Mouse (Mus musculus): ENCODE measurements around the gene Dmkn. TPM values are rescaled to one million over a fixed set of nuclear protein-coding genes. Genes with fewer than 3 reads are reported as not detected.
A peak's percentile ranks its signal among the peaks of the same experiment; 100 is the strongest.

Dmkn gene
- polyA plus RNA-seq, 1 experiment from 2014 or later: 28.2 TPM

DNA sequence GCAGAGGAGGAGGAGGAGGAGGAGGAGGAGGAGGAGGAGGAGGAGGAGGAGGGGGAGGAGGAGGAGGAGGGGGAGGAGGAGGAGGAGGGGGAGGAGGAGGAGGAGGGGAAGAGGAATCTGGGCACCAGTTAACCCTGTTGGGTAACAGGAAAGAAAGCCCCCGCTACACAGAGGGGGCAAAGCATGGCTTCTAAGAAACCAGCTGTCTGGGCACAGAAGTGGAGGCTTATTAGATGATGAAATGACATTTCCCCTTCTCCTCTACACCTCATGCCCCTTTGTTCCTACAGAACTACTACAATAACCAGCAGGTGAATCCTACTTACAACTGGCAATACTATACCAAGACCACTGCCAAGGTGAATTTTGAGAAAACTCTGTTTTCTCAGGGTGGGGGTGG lies 14.4 kb downstream of the Dmkn start:
- no peak for ATAC-seq
- no peaks in the 10 kb centered on the region for H3K27me3 ChIP-seq (replicated peaks; ENCODE audit: control insufficient read depth, insufficient read depth, low read length)
- H3K4me3 ChIP-seq (ENCODE audit: low read depth, low read length): no peak overlapping the region
- no peaks in the 10 kb centered on the region for H3K9me3 ChIP-seq (ENCODE audit: control insufficient read depth)
- H3K4me1 ChIP-seq (replicated peaks; ENCODE audit: control insufficient read depth, insufficient read depth, low read length): no peaks in the 10 kb centered on the region
- no peaks in the 10 kb centered on the region for H3K36me3 ChIP-seq (ENCODE audit: control insufficient read depth, insufficient read depth)
- 79% methylated on average over 1 of the region's 1 CpGs for WGBS
- H3K9ac ChIP-seq (ENCODE audit: low read depth, low read length): no peak overlapping the region
- no peak for TF ChIP-seq CTCF (IDR thresholded peaks at IDR 0.05; ENCODE audit: low read depth)
- H3K27ac ChIP-seq (ENCODE audit: low read depth, low read length): no peak overlapping the region
- no peak overlapping the region for H3K4me2 ChIP-seq (replicated peaks; ENCODE audit: low read depth)

DNA sequence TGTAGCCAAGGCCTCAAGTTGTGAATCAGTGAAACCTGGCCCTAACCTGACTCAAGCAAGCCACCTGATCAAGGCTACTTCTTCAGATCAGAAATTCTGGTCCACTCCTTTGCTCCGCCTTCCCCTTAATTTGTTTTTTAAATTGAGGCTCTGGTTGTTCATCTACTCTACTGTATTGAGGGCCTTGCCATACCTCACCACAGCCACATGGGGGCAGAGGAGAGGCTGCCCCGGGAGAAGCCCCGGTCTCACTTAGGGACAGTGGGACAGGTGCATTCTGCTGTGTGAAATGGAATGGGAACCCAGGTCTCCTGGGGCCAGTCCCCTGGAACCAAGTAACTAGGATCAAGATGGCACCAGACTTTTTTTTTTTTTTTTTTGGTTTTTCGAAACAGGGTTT lies 18.2 kb downstream of the Dmkn start:
- no peaks in the 10 kb centered on the region for H3K9me3 ChIP-seq (ENCODE audit: control insufficient read depth)
- H3K27me3 ChIP-seq (replicated peaks; ENCODE audit: control insufficient read depth, insufficient read depth, low read length): no peaks in the 10 kb centered on the region
- H3K9ac ChIP-seq (ENCODE audit: low read depth, low read length): no peak overlapping the region
- H3K4me1 ChIP-seq (replicated peaks; ENCODE audit: control insufficient read depth, insufficient read depth, low read length): 0 out of 2 replicates have a peak, but pooled peaks cover 5% of the 10 kb centered on the region
- H3K27ac ChIP-seq (ENCODE audit: low read depth, low read length): no peak overlapping the region
- peak; percentile 75 for TF ChIP-seq CTCF (IDR thresholded peaks at IDR 0.05; ENCODE audit: low read depth)
- 69% methylated on average over 4 of the region's 4 CpGs for WGBS
- no peak overlapping the region for H3K4me3 ChIP-seq (ENCODE audit: low read depth, low read length)
- ATAC-seq: no peak
- no peak overlapping the region for H3K4me2 ChIP-seq (replicated peaks; ENCODE audit: low read depth)
- H3K36me3 ChIP-seq (ENCODE audit: control insufficient read depth, insufficient read depth): no peaks in the 10 kb centered on the region

DNA sequence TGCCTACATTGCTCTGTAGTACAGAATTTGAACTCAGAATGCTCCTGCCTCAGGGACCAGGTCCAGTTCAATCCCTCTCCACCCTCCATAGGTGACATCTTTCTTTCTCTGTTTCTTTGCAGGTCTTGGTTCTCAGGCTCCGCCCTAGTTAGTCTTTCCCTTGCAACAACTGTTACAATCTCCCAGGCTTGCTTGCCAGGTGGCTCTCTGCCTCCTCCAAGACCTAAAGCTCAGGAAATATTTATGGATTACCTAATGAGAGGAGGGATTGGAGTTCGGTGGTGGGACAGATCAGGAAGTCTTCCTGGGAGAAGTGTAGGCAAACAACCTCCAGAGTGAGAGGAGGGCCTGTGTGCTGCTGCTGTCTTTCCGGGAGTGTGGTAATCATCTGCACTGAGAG lies 19.1 kb downstream of the Dmkn start:
- Histone ChIP-seq H3K4me1 (replicated peaks; ENCODE audit: control insufficient read depth, insufficient read depth, low read length) (0 out of 2 replicates have a peak, but pooled peaks cover 5% of the 10 kb centered on the region), H3K4me2 (replicated peaks; ENCODE audit: low read depth) (no peak overlapping the region), H3K9me3 (ENCODE audit: control insufficient read depth) (no peaks in the 10 kb centered on the region), H3K4me3 (ENCODE audit: low read depth, low read length) (no peak overlapping the region), H3K27me3 (replicated peaks; ENCODE audit: control insufficient read depth, insufficient read depth, low read length) (no peaks in the 10 kb centered on the region), H3K27ac (ENCODE audit: low read depth, low read length) (no peak overlapping the region), H3K36me3 (ENCODE audit: control insufficient read depth, insufficient read depth) (no peaks in the 10 kb centered on the region), H3K9ac (ENCODE audit: low read depth, low read length) (no peak overlapping the region)
- WGBS: 58% methylated on average over 3 of the region's 3 CpGs
- ATAC-seq: no peak
- TF ChIP-seq CTCF (IDR thresholded peaks at IDR 0.05; ENCODE audit: low read depth): no peak

DNA sequence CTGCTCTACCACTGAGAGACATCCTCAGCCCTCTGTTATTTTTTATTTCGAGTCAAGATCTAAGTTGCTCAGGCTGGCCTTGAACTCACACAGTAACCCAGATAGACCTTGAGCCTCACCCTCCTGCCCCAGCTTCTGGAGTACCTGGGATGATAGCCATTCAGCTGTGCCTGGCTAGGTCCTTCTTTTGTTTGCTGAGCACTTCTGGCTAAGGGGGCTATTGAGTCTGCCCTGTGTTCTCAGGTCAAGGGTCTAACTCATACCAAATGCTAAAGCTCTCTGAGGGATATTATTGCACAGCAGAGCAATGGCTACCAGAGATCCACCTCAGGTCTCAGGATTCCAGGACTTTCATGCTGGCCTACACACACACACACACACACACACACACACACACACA lies 21.6 kb downstream of the Dmkn start:
- TF ChIP-seq CTCF (IDR thresholded peaks at IDR 0.05; ENCODE audit: low read depth): no peak
- H3K27ac ChIP-seq (ENCODE audit: low read depth, low read length): no peak overlapping the region
- ATAC-seq: no peak
- H3K27me3 ChIP-seq (replicated peaks; ENCODE audit: control insufficient read depth, insufficient read depth, low read length): no peaks in the 10 kb centered on the region
- WGBS: 26% methylated on average over 1 of the region's 1 CpGs
- H3K36me3 ChIP-seq (ENCODE audit: control insufficient read depth, insufficient read depth): no peaks in the 10 kb centered on the region
- H3K4me2 ChIP-seq (replicated peaks; ENCODE audit: low read depth): no peak overlapping the region
- H3K9ac ChIP-seq (ENCODE audit: low read depth, low read length): no peak overlapping the region
- no peaks in the 10 kb centered on the region for H3K9me3 ChIP-seq (ENCODE audit: control insufficient read depth)
- H3K4me3 ChIP-seq (ENCODE audit: low read depth, low read length): no peak overlapping the region
- H3K4me1 ChIP-seq (replicated peaks; ENCODE audit: control insufficient read depth, insufficient read depth, low read length): 0 out of 2 replicates have a peak, but pooled peaks cover 5% of the 10 kb centered on the region

DNA sequence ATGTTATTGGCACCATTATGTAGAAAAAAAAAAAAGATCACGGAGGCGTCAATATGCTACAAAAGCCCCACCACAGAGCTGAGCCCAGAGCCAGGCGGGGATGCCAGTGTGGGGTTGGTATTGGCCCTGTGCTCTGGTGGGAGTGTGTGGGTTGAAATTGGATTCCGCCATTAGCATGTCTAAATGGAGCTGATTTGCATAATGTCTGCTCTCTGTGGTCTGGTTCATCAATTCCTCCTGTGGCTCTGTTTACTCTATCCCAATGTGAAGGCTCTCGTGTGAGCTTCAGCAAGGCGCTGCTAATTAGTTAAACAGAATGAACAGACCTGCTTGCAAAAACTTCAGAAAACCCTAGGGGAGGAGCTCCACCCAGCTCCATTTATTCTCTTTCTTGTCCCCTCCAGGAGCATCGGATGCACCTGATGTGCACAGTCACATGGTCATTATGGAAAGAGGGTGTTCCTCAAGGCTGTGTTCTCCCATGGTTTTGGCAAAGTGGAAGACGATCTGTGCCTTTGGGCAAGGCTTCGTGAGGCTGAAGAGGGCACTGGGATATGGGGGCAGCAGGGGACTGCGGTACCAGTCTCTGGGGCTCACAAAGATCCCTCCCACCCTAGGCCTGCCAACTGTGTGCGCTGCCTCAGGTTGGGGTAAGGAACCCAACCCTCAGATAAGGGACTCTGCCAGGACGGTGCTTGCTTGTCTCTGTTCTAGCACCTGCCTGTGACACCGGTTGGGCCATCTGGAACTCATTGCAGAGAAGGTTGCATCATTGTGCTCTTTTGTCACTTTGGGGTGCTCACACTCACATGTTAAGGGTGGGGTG lies 22.4 kb downstream of the Dmkn start:
- no peak overlapping the region for H3K27ac ChIP-seq (ENCODE audit: low read depth, low read length)
- no peaks in the 10 kb centered on the region for H3K9me3 ChIP-seq (ENCODE audit: control insufficient read depth)

DNA sequence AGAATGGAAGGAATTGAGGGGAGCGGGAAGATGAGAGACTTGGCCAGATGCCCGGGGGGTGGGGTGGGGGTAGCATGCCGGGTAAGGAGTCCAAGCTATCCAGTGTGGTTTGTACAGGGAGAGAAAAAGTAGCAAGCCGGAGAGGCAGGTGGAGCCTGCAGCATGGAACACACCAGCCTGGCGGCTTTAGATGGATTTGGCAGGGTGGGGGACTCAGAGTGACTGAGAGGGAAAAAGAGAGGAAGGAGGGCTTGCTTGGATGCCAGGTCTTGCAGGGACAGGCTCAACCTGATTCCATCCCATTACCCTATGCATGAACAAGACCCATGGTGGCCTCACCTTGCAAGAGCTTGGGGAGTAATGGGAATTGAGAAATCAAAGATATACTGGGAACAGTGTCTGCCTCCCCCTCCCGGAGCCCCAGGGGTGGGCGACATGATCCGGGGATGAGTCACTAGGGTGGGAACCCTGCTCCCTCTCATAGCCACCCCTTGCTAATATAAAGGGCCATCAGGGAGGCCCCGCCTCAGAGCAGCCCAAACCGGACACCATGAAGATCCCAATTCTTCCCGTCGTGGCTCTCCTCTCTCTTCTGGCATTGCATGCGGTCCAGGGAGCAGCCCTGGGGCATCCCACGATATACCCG lies 23.9 kb downstream of the Dmkn start, which contains the start of gene Krtdap:
TSS of gene Krtdap (plus strand) at position 520 of the 646 bp plus-strand sequence.
- H3K4me3 ChIP-seq (ENCODE audit: low read depth, low read length): no peak within 1 kb of the TSS
- no peaks in the 10 kb centered on the region for H3K27me3 ChIP-seq (replicated peaks; ENCODE audit: control insufficient read depth, insufficient read depth, low read length)
- no peak for TF ChIP-seq CTCF (IDR thresholded peaks at IDR 0.05; ENCODE audit: low read depth)

More for the DNA sequence above, 22.4 kb downstream of the Dmkn start:
- no peaks in the 10 kb centered on the region for H3K36me3 ChIP-seq (ENCODE audit: control insufficient read depth, insufficient read depth)
- no peak for ATAC-seq
- H3K4me1 ChIP-seq (replicated peaks; ENCODE audit: control insufficient read depth, insufficient read depth, low read length): 0 out of 2 replicates have a peak, but pooled peaks cover 5% of the 10 kb centered on the region
- H3K27me3 ChIP-seq (replicated peaks; ENCODE audit: control insufficient read depth, insufficient read depth, low read length): no peaks in the 10 kb centered on the region
- H3K4me3 ChIP-seq (ENCODE audit: low read depth, low read length): no peak overlapping the region
- H3K9ac ChIP-seq (ENCODE audit: low read depth, low read length): no peak overlapping the region
- 68% methylated on average over 13 of the region's 13 CpGs for whole genome bisulfite sequencing
- H3K4me2 ChIP-seq (replicated peaks; ENCODE audit: low read depth): no peak overlapping the region
- TF ChIP-seq CTCF (IDR thresholded peaks at IDR 0.05; ENCODE audit: low read depth): no peak

More for the DNA sequence above, 23.9 kb downstream of the Dmkn start, which contains the start of gene Krtdap:
- H3K9ac ChIP-seq (ENCODE audit: low read depth, low read length): no peak within 1 kb of the TSS
- no peak for ATAC-seq
- H3K36me3 ChIP-seq (ENCODE audit: control insufficient read depth, insufficient read depth): no peaks in the 10 kb centered on the region
- H3K9me3 ChIP-seq (ENCODE audit: control insufficient read depth): no peaks in the 10 kb centered on the region
- H3K27ac ChIP-seq (ENCODE audit: low read depth, low read length): no peak within 1 kb of the TSS
- 58% methylated on average over 15 of the region's 15 CpGs for WGBS
- 0 out of 2 replicates have a peak, but pooled peaks cover 5% of the 10 kb centered on the region for H3K4me1 ChIP-seq (replicated peaks; ENCODE audit: control insufficient read depth, insufficient read depth, low read length)
- no peak within 1 kb of the TSS for H3K4me2 ChIP-seq (replicated peaks; ENCODE audit: low read depth)
